In the genomic region with DNA sequence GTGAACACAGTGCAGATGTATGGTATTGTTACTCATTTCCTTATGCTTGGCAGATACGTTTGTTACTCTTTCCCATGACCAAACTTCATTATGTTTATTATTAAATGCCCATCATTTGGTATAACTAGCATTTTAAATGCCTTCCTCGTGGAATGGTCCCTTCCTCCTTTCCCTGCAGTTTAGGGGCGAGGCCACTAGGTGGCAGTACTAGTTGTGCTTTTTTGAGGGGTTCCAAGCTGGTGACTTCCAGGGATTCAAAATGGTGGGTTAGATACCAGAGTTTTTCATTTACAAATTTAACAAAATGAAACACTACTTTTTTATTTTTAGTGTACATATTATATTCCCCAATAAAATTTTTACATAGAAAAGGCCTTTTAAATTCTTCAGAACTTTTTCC, we compare ENCODE assay signal across 9 mouse cellular contexts.
DNase-seq lines count a peak whose midpoint lies in the region; ATAC-seq and TF ChIP-seq lines count a peak whose summit lies in the region.
"Had no signal": no experiment of that assay in that cellular context is flagged by ENCODE, and none has a peak within 500 bp of the region (broad histone marks: within the 10 kb centered on the region; RNA-seq: fewer than 3 reads in every experiment).

No protein-coding gene starts in this region.

- H3K79me2 ChIP-seq in CH12.LX (replicated peaks; ENCODE audit: control insufficient read depth, extremely low read depth, insufficient read depth, poor library complexity, severe bottlenecking) = no peaks in the 10 kb centered on the region

- TF ChIP-seq EP300 in CH12.LX (IDR thresholded peaks at IDR 0.05; ENCODE audit: low read length) = no peak

- no peak overlapping the region for H3K9ac ChIP-seq in hindbrain, embryonic 14.5 days
- H3K9ac ChIP-seq in hindbrain, embryonic 16.5 days (ENCODE audit: low read depth, low read length) = no peak overlapping the region
- no peak overlapping the region for H3K9ac ChIP-seq in CH12.LX (ENCODE audit: insufficient read depth, low read depth)

- no peak overlapping the region for H3K4me2 ChIP-seq in hindbrain, embryonic 14.5 days (replicated peaks)
- no peak overlapping the region for H3K4me2 ChIP-seq in hindbrain, embryonic 16.5 days (ENCODE audit: low read length)
- no peak overlapping the region for H3K4me2 ChIP-seq in CH12.LX (ENCODE audit: insufficient read depth, low read depth, poor library complexity, severe bottlenecking)

- no peak for TF ChIP-seq POLR2A in CH12.LX (IDR thresholded peaks at IDR 0.05; ENCODE audit: low read depth, low read length)

- peak; percentile 78 for DNase-seq in hindbrain, embryonic 14.5 days (ENCODE audit: low spot score)
- peak; percentile 54 for DNase-seq in CH12.LX (ENCODE audit: extremely low read depth)
- peak; percentile 81 for DNase-seq in adrenal gland, postnatal 10 days
- peak; percentile 77 for DNase-seq in embryo, embryonic 9.5 days (ENCODE audit: extremely low spot score)
- DNase-seq in layer of hippocampus, adult 18-20 months (ENCODE audit: low spot score in 2 of 2) = peak; percentile 40 to 68
- peak; percentile 59 to 74 for DNase-seq in lung, postnatal 4 days
- peak; percentile 80 for DNase-seq in testis, postnatal 10 days (ENCODE audit: low spot score)

- TF ChIP-seq CTCF in CH12.LX (conservative IDR thresholded peaks at IDR 0.05 in 1 of 2, IDR thresholded peaks at IDR 0.05 in 1 of 2; ENCODE audit: low read depth in 2 of 2, low read length in 2 of 2) = peak; percentile 75 to 89

- in situ Hi-C loops in CH12.LX (cut with MboI; ENCODE audit: low pct_ligation_motif_present, low pct_unique_long_range_greater_than_20kb, low sequenced_read_pairs) = no loop called here

- ATAC-seq in hindbrain, embryonic 14.5 days (ENCODE audit: low FRiP score) = no peak
- ATAC-seq in hindbrain, embryonic 16.5 days = no peak

- peaks cover 93% of the 10 kb centered on the region for H3K36me3 ChIP-seq in hindbrain, embryonic 14.5 days (replicated peaks; ENCODE audit: control insufficient read depth, insufficient read depth)
- peaks cover 75% of the 10 kb centered on the region for H3K36me3 ChIP-seq in hindbrain, embryonic 16.5 days (ENCODE audit: control insufficient read depth, insufficient read depth, low read length)
- H3K36me3 ChIP-seq in CH12.LX (replicated peaks in 1 of 2; ENCODE audit: control insufficient read depth in 1 of 2, insufficient read depth in 1 of 2, low read length in 1 of 2) = peaks cover 42 to 88% of the 10 kb centered on the region in 2 experiments

- H3K27ac ChIP-seq in hindbrain, embryonic 14.5 days = no peak overlapping the region
- no peak overlapping the region for H3K27ac ChIP-seq in hindbrain, embryonic 16.5 days (ENCODE audit: low read depth, low read length)
- H3K27ac ChIP-seq in CH12.LX (ENCODE audit: insufficient read depth, low read depth) = no peak overlapping the region

- dilution Hi-C loops in CH12.LX (cut with MboI; ENCODE audit: extremely low pct_ligation_motif_present, extremely low pct_unique_long_range_greater_than_20kb, low sequenced_read_pairs) = no loop called here

- H3K4me3 ChIP-seq in hindbrain, embryonic 14.5 days (replicated peaks; ENCODE audit: low read length) = no peak overlapping the region
- no peak overlapping the region for H3K4me3 ChIP-seq in hindbrain, embryonic 16.5 days (ENCODE audit: low read length)
- H3K4me3 ChIP-seq in CH12.LX (replicated peaks in 1 of 3; ENCODE audit: low read depth in 2 of 3, low read length in 2 of 3, poor library complexity in 1 of 3) = no peak overlapping the region
- H3K4me3 ChIP-seq: erythroblast, embryonic 14.5 days had no signal

- H3K9me3 ChIP-seq in hindbrain, embryonic 14.5 days (ENCODE audit: control insufficient read depth, low read length) = no peaks in the 10 kb centered on the region
- H3K9me3 ChIP-seq in hindbrain, embryonic 16.5 days (ENCODE audit: control insufficient read depth, low read length) = no peaks in the 10 kb centered on the region
- no peaks in the 10 kb centered on the region for H3K9me3 ChIP-seq in CH12.LX (replicated peaks; ENCODE audit: low read length)

- 43% methylated on average over 3 of the region's 3 CpGs for WGBS in hindbrain, embryonic 14.5 days
- WGBS in hindbrain, embryonic 16.5 days = 43% methylated on average over 3 of the region's 3 CpGs

- H3K4me1 ChIP-seq in hindbrain, embryonic 14.5 days (replicated peaks; ENCODE audit: control insufficient read depth, insufficient read depth, low read length) = no peaks in the 10 kb centered on the region
- H3K4me1 ChIP-seq in hindbrain, embryonic 16.5 days (ENCODE audit: control insufficient read depth, insufficient read depth, low read depth, low read length) = no peaks in the 10 kb centered on the region
- H3K4me1 ChIP-seq in CH12.LX (ENCODE audit: control insufficient read depth in 1 of 2, insufficient read depth in 2 of 2) = no peaks in the 10 kb centered on the region

- peak; percentile 52 for TF ChIP-seq RAD21 in CH12.LX (IDR thresholded peaks at IDR 0.05; ENCODE audit: low read depth, low read length)

- no peaks in the 10 kb centered on the region for H3K27me3 ChIP-seq in hindbrain, embryonic 14.5 days (ENCODE audit: control insufficient read depth, insufficient read depth, low read length)
- H3K27me3 ChIP-seq in hindbrain, embryonic 16.5 days (replicated peaks; ENCODE audit: control insufficient read depth, insufficient read depth, low read length) = no peaks in the 10 kb centered on the region
- no peaks in the 10 kb centered on the region for H3K27me3 ChIP-seq in CH12.LX (replicated peaks)

TF ChIP-seq in CH12.LX, 34 proteins besides CTCF, POLR2A, EP300 and RAD21:
- TF ChIP-seq SMC3 (IDR thresholded peaks at IDR 0.05; ENCODE audit: low read depth, low read length) (peak; percentile 43), NELFE (IDR thresholded peaks at IDR 0.05; ENCODE audit: low read depth, low read length) (no peak)
